Mouse (Mus musculus): ENCODE measurements at regions not wholly inside any gene's neighbourhood (a gene's known extent, or its start where the extent isn't known, plus 50 kb on each side); places are given as distances from the start of the nearest gene placed in this dataset.

- no peak for DNase-seq
These were observed 535.2 kb upstream of the Adamts9 start for GRCm38 (mm10) chr6:93478521-93478920.

DNA sequence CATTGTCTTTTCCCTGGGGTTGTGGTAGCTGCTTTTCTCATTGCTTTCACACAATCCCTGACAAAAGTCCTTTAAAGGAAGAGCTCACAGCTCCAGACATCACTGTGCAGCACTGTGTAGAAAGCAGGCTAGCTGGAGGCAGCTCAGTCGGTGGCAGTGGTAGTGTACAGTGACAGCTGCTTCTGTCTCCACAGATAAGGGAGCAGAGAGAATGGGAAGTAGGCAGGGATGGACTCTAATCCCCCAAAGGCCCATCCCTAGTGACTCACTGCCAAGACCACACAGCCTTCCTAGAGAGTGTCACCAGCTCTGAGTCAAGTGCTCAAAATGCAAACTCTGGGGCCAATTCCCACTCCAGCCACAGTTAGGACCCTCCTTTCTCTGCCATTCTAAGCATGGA lies 531.7 kb upstream of the Adamts9 start:
- DNase-seq, result no peak

DNA sequence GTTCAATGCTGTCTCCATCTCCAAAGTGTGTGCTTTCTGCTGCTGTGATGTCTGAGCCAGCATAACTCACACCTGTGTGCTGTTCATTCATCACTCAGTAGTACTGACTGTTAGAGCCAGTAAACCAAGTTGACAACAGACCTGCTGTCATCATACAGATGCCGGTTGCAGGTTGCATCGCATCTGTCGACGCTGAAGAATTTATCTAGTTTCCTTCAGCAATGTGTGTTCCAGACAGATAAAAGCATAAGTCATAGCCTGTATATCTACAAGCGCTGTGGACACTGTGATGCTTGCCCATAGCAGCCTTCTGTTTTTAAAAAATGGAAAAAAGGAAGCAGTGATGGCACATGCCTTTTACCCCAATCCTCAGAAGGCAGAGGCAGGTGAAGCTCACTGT lies 524.6 kb upstream of the Adamts9 start:
- no peak for DNase-seq

DNA sequence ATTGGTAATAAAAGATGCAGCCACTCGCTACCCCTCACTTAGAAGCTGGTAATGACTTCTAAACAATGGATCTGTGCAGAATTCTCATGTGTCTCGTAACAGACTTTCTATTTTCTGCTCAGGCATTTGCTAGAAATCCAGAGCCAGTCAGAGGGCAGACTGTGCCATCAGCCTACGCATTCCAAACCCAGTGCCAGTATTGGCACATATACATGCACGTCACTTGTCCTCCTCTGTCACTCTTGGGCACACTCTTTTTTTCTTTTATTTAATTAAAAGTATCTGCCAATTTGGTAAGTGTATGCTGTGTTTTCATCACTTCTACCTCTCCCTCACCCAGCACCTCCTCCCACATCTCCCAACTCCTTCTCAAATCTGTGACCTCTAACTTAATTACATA lies 519.6 kb upstream of the Adamts9 start:
- no peak for DNase-seq

GRCm38 (mm10) chr6:93461374-93461773 lies 518.1 kb upstream of the Adamts9 start:
- no peak for DNase-seq

DNA sequence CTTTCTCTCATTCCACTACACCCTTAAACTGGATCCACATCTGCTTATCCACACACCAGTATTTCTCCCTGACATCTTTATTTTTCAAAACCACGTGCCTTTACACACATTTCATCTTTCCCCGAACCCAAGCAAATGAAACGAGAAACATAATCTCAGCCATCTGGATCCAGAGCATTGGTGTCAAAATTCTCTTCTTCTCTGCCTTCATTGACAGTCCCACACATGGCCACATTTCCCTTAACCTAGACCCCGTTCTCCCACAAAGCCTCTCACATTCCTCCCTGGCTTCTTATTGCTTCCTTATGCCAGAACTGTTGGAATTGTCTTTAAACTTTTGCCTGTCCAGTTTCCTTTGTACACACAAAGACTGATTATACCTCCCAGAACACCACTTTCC lies 514.3 kb upstream of the Adamts9 start:
- no peak for DNase-seq

GRCm38 (mm10) chr6:93456383-93457033 lies 513.2 kb upstream of the Adamts9 start:
- no peak for DNase-seq

DNA sequence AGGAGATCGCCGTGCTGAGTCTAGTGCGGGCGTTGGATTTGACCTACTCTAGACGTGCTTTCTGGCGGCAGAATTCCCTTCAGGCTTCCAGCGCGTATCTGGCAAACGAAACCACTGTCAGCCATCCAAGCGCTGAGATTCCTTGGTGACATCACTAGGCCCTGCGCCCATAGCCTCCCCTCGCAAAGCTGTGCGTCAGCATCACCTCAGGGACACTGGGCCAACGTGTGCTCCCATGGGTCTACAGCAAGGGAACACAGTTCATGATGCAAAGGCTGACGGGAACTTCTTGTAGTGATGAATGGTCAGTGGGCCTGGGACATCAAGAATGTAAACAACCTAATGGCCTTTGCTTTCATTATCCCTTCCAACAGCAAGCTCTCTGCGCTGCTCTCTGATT lies 502.3 kb upstream of the Adamts9 start:
- no peak for DNase-seq

DNA sequence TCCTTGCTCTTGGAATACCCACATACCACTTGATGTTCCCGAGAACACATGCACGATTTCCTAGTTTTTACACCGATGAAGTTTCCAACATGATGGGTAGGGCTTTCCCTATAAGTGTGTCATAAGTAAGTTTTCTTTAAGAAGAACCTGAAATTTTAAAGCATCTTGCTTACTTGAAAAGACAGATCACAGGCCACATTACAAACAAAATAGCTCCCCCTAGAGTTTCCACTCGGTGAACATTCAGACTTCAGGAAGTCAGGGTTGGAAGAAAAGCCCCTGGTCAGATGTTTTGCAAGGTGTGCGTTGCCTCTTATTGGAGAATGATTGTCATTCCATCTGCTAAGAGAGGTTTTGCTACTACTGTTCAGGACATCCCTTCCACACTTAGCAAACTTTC lies 501.8 kb upstream of the Adamts9 start:
- no peak for DNase-seq

DNA sequence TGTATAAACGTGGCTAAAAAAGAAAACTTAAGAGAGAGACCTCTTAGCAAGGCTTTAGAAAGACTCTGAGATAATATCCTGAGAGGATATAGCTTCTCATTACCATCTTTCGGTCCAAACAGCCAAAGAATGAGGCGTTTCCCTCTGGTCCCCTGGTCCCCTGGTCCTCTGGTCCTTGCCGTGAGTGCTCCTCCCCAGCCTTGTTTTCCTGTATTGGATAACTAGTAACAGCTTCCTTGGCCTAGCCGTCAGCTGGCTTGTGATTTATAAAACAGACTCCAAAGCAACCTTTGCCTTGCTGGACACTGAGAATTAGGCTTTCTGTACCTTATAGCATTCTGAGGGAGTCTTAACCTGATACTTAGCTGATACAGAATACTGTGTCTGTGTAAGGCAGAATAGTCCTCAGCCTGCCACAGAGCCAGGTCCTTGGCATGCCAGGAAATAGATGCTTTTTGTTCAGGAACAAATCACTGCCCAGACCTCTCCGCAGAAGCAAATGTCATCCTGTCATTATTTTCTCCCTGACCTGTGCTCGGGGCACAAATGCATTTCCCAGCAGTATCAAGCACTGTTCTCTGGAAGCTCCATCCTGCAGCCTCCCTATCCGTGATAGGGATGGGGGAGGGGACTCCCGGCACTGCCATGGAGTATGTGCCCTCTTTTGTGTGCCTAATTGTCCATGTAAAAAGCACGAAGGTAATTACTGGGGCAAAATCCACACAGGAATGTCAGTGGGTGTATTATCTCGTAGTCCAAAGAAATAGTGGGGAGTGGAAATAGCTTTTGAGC lies 500.7 kb upstream of the Adamts9 start:
- DNase-seq, result no peak

DNA sequence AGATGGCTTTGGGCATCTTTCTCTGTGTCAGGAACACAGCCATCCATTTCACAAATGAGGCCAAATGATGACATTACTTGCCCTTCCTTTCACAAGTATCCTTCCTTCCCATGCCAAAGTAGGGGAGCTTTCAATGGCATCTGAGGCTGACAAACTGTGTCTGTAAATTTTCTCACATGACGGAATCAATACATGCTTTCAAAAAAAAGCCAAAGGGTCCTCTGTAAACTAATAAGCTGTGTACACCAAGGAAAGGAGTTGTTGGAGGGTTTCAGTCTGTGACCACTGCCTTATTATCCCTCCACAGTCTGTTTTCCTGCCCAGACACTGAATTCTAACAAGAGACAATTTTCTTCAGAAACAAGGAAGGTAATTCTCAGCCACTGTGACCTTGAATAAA lies 490.2 kb upstream of the Adamts9 start:
- no peak for DNase-seq

DNA sequence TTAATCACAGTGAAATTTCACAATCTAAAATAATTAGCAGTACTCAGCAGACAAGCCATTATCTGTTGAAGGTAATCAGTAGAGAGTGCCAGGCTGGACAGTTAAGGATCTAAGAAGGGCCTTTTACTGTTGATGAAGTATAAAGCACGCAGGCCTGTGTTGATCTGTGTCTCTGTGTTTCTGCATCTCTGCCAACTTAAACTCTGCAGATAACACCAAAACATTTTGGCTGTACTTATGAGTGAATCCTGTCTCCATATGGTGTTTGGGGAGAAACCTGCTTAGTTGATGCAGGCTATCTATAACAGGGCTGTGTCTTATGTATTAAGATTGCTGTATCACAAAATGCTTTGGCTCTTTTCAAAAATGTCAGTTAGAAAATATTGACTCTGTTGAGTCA lies 482.8 kb upstream of the Adamts9 start:
- no peak for DNase-seq

- no peak for DNase-seq
These were observed 479.6 kb upstream of the Adamts9 start for GRCm38 (mm10) chr6:93422906-93423305.

DNA sequence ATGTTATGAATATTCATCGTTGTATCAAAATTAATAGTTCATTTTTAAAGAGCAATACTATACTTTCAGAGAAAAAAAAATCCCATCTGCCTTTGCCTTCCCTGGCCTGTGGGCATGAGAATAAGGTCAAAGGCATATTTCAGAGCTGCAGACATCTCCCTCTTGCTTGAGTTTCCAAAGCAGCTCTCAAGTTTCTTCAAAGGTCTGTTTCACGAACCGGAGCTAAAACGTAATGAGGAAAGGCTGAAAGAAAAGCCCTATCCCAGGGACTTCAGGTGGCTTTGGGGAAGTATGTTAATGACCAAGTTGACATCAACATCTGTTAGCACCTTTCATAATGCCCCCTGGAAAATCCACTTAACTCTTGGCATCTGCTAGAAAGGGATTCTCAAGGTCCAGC lies 479.0 kb upstream of the Adamts9 start:
- no peak for DNase-seq

DNA sequence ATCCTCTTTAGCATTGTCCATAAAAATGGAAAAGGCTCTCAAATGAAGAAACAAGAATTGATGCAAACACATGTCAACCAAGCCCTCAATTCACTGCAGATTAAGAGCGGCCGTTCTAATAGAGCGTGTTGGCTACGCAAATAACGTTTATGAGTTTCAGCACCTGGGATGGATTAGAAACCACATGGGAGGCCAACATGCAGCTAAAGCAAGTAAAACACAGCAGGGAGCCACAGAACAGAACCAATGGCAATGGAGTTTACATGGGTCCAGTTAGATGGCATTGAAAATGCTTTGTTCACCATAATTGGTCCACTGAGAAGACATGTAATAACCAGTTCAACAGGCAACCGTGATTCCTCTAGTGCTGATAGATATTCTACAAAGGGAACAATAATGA lies 474.3 kb upstream of the Adamts9 start:
- no peak for DNase-seq

DNA sequence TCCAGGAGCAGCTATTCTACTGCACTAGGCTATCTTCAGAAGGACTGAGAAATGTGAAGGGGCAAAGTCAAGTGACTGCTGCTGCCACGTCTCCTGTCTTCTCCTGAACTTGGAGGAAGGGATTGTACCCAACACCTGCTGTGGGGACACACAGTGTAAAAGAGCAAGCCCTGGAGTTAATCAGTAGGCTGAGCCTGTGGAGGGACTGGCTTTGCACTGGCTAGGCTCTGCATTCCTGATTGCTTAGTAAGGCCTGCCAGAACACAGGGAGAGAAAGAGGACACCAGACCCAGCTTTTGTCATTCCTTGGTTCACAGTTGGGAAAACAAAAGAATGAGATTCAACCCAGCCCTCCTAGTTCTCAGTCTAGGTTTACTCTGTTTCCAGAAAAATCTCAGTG lies 472.7 kb upstream of the Adamts9 start:
- DNase-seq, result no peak

GRCm38 (mm10) chr6:93411077-93411452 lies 467.8 kb upstream of the Adamts9 start:
- DNase-seq, result no peak

- DNase-seq, result no peak
These were observed 467.3 kb upstream of the Adamts9 start for GRCm38 (mm10) chr6:93410416-93411076.

DNA sequence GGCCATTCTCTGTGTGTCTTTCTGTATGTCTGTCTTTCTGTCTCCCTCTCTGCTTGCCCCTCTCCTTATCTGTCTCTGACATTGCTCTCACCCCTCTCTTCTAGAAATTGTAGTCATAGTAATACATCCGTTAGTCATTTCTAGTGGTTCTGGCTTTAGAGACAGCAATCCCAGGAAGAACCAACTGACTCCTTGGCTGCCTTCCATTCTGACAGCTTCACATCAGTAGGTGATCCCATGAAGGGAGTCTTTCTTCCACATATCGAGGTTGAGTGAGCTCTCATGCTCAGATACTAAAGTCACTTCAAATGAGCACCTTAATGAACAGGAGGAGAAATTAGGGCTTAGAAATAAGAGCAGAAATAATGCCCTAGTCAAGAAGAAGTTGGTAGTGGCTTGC lies 455.3 kb upstream of the Adamts9 start:
- DNase-seq, result no peak

DNA sequence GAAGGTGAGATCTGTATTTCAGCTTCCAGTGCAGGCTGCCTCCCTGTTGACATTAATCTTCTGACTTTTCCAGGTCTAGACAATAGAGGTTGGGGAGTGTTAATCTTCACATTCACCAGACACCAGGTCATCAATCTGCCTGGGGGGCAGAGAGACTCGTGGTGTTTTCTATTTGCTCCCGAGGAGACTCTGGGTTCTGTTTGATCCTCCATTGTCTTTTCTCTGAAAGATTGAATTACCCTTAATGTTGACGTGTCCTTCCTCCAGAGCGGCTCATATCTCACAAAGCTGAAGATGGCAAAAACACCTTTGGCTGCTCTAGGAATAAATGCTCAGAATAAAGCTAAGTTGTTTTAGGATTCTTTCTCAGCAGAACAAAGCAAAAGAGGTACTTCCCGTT lies 453.8 kb upstream of the Adamts9 start:
- no peak for DNase-seq

GRCm38 (mm10) chr6:93395952-93396351 lies 452.7 kb upstream of the Adamts9 start:
- no peak for DNase-seq

DNA sequence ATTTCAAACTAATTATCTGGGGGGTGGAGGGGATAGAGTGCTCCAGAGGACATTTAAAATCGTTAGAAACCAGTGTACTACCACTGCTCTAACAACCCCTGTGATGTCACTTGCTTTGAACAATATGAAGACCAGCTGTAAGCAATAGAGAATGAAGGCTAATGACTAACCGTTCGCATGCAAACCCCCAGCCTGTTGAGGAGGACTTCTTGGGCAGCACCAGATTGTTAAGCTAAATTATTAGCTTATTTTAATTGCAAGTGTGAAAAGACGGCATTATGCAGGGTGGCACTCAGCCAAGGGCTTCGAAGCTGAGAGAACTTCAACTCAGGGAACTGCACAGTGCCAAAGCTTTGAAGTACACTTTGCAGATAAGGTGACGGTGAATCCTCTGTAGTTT lies 452.0 kb upstream of the Adamts9 start:
- peak; percentile 35 for DNase-seq

DNA sequence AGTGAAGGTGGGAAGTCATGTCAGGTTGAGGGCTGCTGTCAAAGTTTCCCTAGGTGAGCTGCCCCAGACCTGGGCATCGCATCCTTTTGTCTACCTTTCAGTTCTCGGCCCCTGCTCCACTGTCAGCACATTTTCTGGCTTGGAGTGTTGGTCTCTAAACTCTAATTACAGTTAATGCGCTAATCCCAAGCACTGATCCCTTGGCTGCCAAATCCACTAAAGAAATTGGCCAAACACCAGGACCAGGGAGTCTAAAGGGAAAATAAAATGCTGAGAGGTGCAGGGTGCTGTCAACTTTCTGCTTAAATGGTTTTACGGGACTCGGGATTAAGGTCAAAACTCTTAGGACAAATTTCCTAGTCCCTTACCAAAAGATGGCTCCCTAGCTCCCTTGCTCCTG lies 450.3 kb upstream of the Adamts9 start:
- DNase-seq, result no peak

DNA sequence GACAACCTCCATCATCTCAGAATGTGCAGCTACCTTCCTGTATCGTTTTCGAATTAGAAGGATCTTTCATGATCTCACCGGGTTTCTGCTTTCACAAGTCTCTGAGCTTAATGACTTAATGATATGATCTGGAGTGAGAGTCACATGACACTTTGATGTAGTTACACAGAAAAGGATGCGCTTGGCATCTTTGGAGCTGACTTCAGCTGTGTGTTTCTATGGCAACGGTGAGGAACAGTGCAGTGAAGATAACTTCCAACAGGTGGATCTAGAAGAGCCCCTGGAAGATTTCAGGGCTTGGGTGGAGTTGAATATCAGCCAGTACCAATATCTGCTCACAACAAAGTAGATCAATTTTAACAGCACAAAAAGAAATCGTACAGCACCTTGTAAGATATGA lies 449.1 kb upstream of the Adamts9 start:
- DNase-seq, result no peak

All from right cerebral cortex, postnatal 25 days (tissue).